In the genomic region with DNA sequence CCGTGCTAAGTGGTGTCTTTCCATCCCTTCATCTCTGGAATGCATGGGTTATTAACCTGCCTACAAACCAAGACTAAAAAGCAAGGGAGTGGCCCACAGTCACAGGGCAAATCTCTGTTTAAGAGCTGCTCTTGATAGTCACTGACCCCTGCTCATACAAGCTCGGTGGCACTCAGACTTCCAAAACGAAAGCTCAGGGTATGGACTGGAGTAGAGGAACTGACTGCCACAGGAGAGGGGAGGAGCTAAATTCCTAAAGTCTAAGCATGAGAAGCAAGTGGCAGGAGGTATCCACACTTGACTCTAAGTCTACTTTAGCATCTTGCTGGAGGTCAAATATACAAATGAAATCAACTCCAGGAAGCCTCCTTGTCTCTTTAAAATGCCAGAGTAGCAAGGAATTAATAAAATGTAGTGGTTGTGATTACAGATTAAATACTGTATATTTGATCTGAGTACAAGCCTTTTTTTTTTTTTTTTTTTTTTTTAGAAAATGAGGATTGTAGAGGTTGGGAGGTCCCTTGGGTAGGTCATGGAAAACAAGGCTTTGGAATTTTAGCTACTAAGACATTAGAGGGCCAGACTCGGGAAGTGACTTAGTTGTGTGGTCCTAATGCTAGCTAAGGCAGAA, we compare ENCODE assay signal across 8 mouse cellular contexts. TPM values are rescaled to one million over a fixed set of nuclear protein-coding genes. Genes with fewer than 3 reads are reported as not detected.
DNase-seq lines count a peak whose midpoint lies in the region; ATAC-seq lines count a peak whose summit lies in the region.

No protein-coding gene starts in this region.

- DNase-seq in lung, adult 18-20 months, result no peak
- DNase-seq in thymus, postnatal 25 days, result no peak
- DNase-seq in embryo, embryonic 10.5 days (ENCODE audit: low spot score), result no peak

- H3K4me3 ChIP-seq in lung, embryonic 16.5 days (ENCODE audit: low read length), result peak overlapping the region; percentile 51
- peak overlapping the region; percentile 45 for H3K4me3 ChIP-seq in embryonic facial prominence, embryonic 13.5 days
- H3K4me3 ChIP-seq in limb, embryonic 12.5 days (replicated peaks), result peak overlapping the region; percentile 40
- H3K4me3 ChIP-seq in stomach, embryonic 14.5 days (ENCODE audit: low read depth, low read length), result no peak overlapping the region

- H3K4me1 ChIP-seq in lung, embryonic 16.5 days (replicated peaks; ENCODE audit: control insufficient read depth, insufficient read depth, low read length), result peaks cover 4% of the 10 kb centered on the region
- peaks cover 10% of the 10 kb centered on the region; the same call in 1 of the 2 replicates for H3K4me1 ChIP-seq in embryonic facial prominence, embryonic 13.5 days
- H3K4me1 ChIP-seq in limb, embryonic 12.5 days (replicated peaks), result peaks cover 8% of the 10 kb centered on the region; the same call in 1 of the 2 replicates
- H3K4me1 ChIP-seq in stomach, embryonic 14.5 days (ENCODE audit: control insufficient read depth, insufficient read depth, low read length), result no peaks in the 10 kb centered on the region

- no peaks in the 10 kb centered on the region for H3K9me3 ChIP-seq in lung, embryonic 16.5 days (ENCODE audit: control insufficient read depth, low read length)
- H3K9me3 ChIP-seq in embryonic facial prominence, embryonic 13.5 days, result no peaks in the 10 kb centered on the region
- H3K9me3 ChIP-seq in limb, embryonic 12.5 days, result no peaks in the 10 kb centered on the region
- H3K9me3 ChIP-seq in stomach, embryonic 14.5 days (ENCODE audit: control insufficient read depth, low read depth, low read length), result no peaks in the 10 kb centered on the region

- peak overlapping the region; percentile 84 for H3K4me2 ChIP-seq in lung, embryonic 16.5 days (ENCODE audit: low read depth, low read length)
- H3K4me2 ChIP-seq in embryonic facial prominence, embryonic 13.5 days, result peak overlapping the region; percentile 78
- peak overlapping the region; percentile 69 for H3K4me2 ChIP-seq in limb, embryonic 12.5 days
- peak overlapping the region; percentile 63; the same call in 1 of the 2 replicates for H3K4me2 ChIP-seq in stomach, embryonic 14.5 days (replicated peaks; ENCODE audit: low read depth, low read length)

- 29% methylated on average over 4 of the region's 4 CpGs for WGBS in lung, embryonic 16.5 days
- 54% methylated on average over 4 of the region's 4 CpGs for WGBS in embryonic facial prominence, embryonic 13.5 days
- WGBS in limb, embryonic 12.5 days, result 59% methylated on average over 4 of the region's 4 CpGs
- WGBS in stomach, embryonic 14.5 days, result 38% methylated on average over 4 of the region's 4 CpGs

- H3K27ac ChIP-seq in lung, embryonic 16.5 days (ENCODE audit: low read length), result 0 out of 2 replicates have a peak overlapping the region, but pooled peaks have one; percentile 1
- no peak overlapping the region for H3K27ac ChIP-seq in embryonic facial prominence, embryonic 13.5 days
- H3K27ac ChIP-seq in limb, embryonic 12.5 days, result no peak overlapping the region
- H3K27ac ChIP-seq in stomach, embryonic 14.5 days (ENCODE audit: low read length), result no peak overlapping the region

- no peak overlapping the region; the same call in 1 of the 2 replicates for H3K9ac ChIP-seq in lung, embryonic 16.5 days (ENCODE audit: low read length)
- no peak overlapping the region; the same call in 1 of the 2 replicates for H3K9ac ChIP-seq in embryonic facial prominence, embryonic 13.5 days
- no peak overlapping the region for H3K9ac ChIP-seq in limb, embryonic 12.5 days (replicated peaks)
- H3K9ac ChIP-seq in stomach, embryonic 14.5 days (replicated peaks; ENCODE audit: low read depth, low read length), result no peak overlapping the region

- H3K27me3 ChIP-seq in lung, embryonic 16.5 days (ENCODE audit: control insufficient read depth, insufficient read depth, low read depth, low read length), result no peaks in the 10 kb centered on the region
- no peaks in the 10 kb centered on the region for H3K27me3 ChIP-seq in embryonic facial prominence, embryonic 13.5 days
- H3K27me3 ChIP-seq in limb, embryonic 12.5 days, result no peaks in the 10 kb centered on the region; the same call in 1 of the 2 replicates
- no peaks in the 10 kb centered on the region for H3K27me3 ChIP-seq in stomach, embryonic 14.5 days (ENCODE audit: control insufficient read depth, insufficient read depth, low read length)

- H3K36me3 ChIP-seq in lung, embryonic 16.5 days (ENCODE audit: control insufficient read depth, insufficient read depth, low read length), result no peaks in the 10 kb centered on the region
- H3K36me3 ChIP-seq in embryonic facial prominence, embryonic 13.5 days, result no peaks in the 10 kb centered on the region
- H3K36me3 ChIP-seq in limb, embryonic 12.5 days, result no peaks in the 10 kb centered on the region
- no peaks in the 10 kb centered on the region for H3K36me3 ChIP-seq in stomach, embryonic 14.5 days (ENCODE audit: control insufficient read depth, insufficient read depth, low read length)

- ATAC-seq in lung, embryonic 16.5 days (ENCODE audit: low read depth), result peak; percentile 51; the same call in 1 of the 2 replicates
- no peak for ATAC-seq in embryonic facial prominence, embryonic 13.5 days (ENCODE audit: insufficient number of reproducible peaks, insufficient read depth, low FRiP score, low TSS enrichment, low read depth)
- no peak for ATAC-seq in limb, embryonic 12.5 days (ENCODE audit: insufficient number of reproducible peaks, insufficient read depth, low FRiP score, low TSS enrichment, low read depth)
- no peak for ATAC-seq in stomach, embryonic 14.5 days (ENCODE audit: insufficient number of reproducible peaks, insufficient read depth, low FRiP score, low read depth)
- no peak for ATAC-seq in erythroid progenitor cell, adult 5-6 weeks (replicated peaks; ENCODE audit: low FRiP score, poor library complexity, severe bottlenecking)

RNA-seq across cellular contexts. Expression of a gene that starts 20.4 kb away (rescaled TPM):
- 0.21 and 0.25 TPM in 2 replicates for polyA plus RNA-seq in lung, embryonic 16.5 days (2015; fragmentation: Nextera tagmentation; extraction: Ambion mirVana)
- polyA plus RNA-seq in embryonic facial prominence, embryonic 13.5 days (2015; fragmentation: Nextera tagmentation; extraction: Ambion mirVana), result 0.37 and 0.44 TPM in 2 replicates
- 0.38 and 0.41 TPM in 2 replicates for polyA plus RNA-seq in limb, embryonic 12.5 days (2016; fragmentation: Nextera tagmentation; extraction: Ambion mirVana)
- polyA plus RNA-seq in stomach, embryonic 14.5 days (2014; fragmentation: Nextera tagmentation; extraction: Ambion mirVana), result 0.43 and 0.49 TPM in 2 replicates
- not detected in 2 replicates for total RNA-seq in erythroid progenitor cell, adult 5-6 weeks (2015; ENCODE audit: low replicate concordance)
- not detected in 2 replicates for total RNA-seq in erythroid progenitor cell, adult 5-6 weeks (2017; ENCODE audit: low replicate concordance)

RNA-seq across cellular contexts. Expression of a gene that starts 23.3 kb away (rescaled TPM):
- 77.2 and 78.2 TPM in 2 replicates for polyA plus RNA-seq in lung, embryonic 16.5 days (2015; fragmentation: Nextera tagmentation; extraction: Ambion mirVana)
- polyA plus RNA-seq in embryonic facial prominence, embryonic 13.5 days (2015; fragmentation: Nextera tagmentation; extraction: Ambion mirVana), result 125 and 138 TPM in 2 replicates
- polyA plus RNA-seq in limb, embryonic 12.5 days (2016; fragmentation: Nextera tagmentation; extraction: Ambion mirVana), result 142 and 147 TPM in 2 replicates
- polyA plus RNA-seq in stomach, embryonic 14.5 days (2014; fragmentation: Nextera tagmentation; extraction: Ambion mirVana), result 92.3 and 93.6 TPM in 2 replicates
- 1.8 and 6.7 TPM in 2 replicates for total RNA-seq in erythroid progenitor cell, adult 5-6 weeks (2015; ENCODE audit: low replicate concordance)
- total RNA-seq in erythroid progenitor cell, adult 5-6 weeks (2017; ENCODE audit: low replicate concordance), result 1.9 and 4.1 TPM in 2 replicates

RNA-seq across cellular contexts. Expression of a gene that starts 42.9 kb away (rescaled TPM):
- 0.31 and 1.3 TPM in 2 replicates for polyA plus RNA-seq in lung, embryonic 16.5 days (2015; fragmentation: Nextera tagmentation; extraction: Ambion mirVana)
- 0.20 and 0.69 TPM in 2 replicates for polyA plus RNA-seq in embryonic facial prominence, embryonic 13.5 days (2015; fragmentation: Nextera tagmentation; extraction: Ambion mirVana)
- 0.10 and 0.31 TPM in 2 replicates for polyA plus RNA-seq in limb, embryonic 12.5 days (2016; fragmentation: Nextera tagmentation; extraction: Ambion mirVana)
- polyA plus RNA-seq in stomach, embryonic 14.5 days (2014; fragmentation: Nextera tagmentation; extraction: Ambion mirVana), result 0.71 TPM in 1 of 2 replicates, not detected in the other
- not detected in 2 replicates for total RNA-seq in erythroid progenitor cell, adult 5-6 weeks (2015; ENCODE audit: low replicate concordance)
- not detected in 2 replicates for total RNA-seq in erythroid progenitor cell, adult 5-6 weeks (2017; ENCODE audit: low replicate concordance)

RNA-seq across cellular contexts. Expression of a gene that starts 46.7 kb away (rescaled TPM):
- 26.8 and 27.7 TPM in 2 replicates for polyA plus RNA-seq in lung, embryonic 16.5 days (2015; fragmentation: Nextera tagmentation; extraction: Ambion mirVana)
- 31.3 and 32.1 TPM in 2 replicates for polyA plus RNA-seq in embryonic facial prominence, embryonic 13.5 days (2015; fragmentation: Nextera tagmentation; extraction: Ambion mirVana)
- 27.4 and 30.8 TPM in 2 replicates for polyA plus RNA-seq in limb, embryonic 12.5 days (2016; fragmentation: Nextera tagmentation; extraction: Ambion mirVana)
- 23.8 and 25.5 TPM in 2 replicates for polyA plus RNA-seq in stomach, embryonic 14.5 days (2014; fragmentation: Nextera tagmentation; extraction: Ambion mirVana)
- total RNA-seq in erythroid progenitor cell, adult 5-6 weeks (2015; ENCODE audit: low replicate concordance), result 4.0 and 7.5 TPM in 2 replicates
- total RNA-seq in erythroid progenitor cell, adult 5-6 weeks (2017; ENCODE audit: low replicate concordance), result 5.5 and 14.8 TPM in 2 replicates
